Mouse (Mus musculus): ENCODE data around the gene Phactr4.

The Phactr4 gene

DNA sequence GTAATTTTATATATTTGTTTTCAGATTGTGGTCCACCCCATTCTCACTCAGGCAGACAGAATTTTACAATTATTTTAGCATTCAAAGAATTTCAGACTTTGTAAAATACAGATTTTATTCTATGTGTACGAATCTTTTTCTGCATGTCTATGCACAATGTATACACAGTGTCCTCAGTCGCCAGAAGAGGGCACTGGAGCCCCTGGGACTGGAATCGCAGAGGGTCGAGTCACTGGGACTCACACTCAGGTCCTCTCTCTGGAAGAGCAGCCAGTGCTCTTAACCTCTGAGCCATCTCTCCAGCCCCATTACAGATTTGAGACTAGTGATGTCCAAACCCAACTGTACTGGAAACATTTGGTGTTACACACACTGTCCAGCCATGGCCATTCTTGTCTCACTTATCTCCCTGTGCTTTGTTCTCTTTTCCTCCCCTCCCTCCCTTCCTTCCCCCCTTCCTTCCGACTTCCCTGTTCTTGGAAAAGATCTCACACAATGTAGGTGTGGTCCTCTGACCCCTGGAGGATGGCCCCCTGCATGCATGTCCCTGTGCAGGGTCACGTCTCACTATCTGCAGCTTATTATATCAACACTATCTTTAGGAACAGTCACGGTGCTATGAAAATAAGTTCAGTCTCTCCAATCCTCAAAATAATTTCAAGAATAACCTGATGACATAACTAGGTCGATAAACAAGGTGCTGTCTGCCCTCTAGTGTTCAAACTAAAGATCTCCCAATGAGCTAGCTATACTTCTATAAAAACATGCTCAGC is 10.8 kb downstream of the Phactr4 start:
- no peak for DNase-seq (ENCODE audit: low spot score in 2 of 2)

- DNase-seq (ENCODE audit: low spot score in 2 of 2): no peak
Measured at GRCm38 (mm10) chr4:132409587-132410229, 12.6 kb downstream of the Phactr4 start.

GRCm38 (mm10) chr4:132406393-132407189 is 15.7 kb downstream of the Phactr4 start:
- no peak for DNase-seq (ENCODE audit: low spot score in 2 of 2)

DNA sequence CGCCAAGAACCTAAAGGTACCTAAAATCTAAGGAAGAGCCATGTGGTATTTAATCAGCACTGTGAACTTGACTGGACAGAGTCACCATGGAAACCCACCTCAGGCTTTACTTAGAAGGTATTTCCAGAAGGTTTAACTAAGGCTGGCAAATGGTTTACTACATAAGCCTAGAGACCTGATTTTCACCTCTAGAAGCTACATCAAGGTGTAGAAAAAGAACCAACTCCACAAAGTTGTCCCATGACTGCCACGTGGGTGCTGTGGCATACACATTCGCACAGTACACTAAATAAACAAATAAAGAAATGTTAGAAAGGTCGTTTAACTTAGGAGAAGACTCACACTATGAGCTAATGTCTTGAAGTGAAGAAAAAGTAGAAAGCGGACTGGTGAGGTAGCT is 17.7 kb downstream of the Phactr4 start:
- DNase-seq (ENCODE audit: low spot score in 2 of 2): no peak

- no peak for DNase-seq (ENCODE audit: low spot score in 2 of 2)
Measured at GRCm38 (mm10) chr4:132403063-132403660, 19.1 kb downstream of the Phactr4 start.

GRCm38 (mm10) chr4:132401016-132401415 is 21.3 kb downstream of the Phactr4 start:
- no peak for DNase-seq (ENCODE audit: low spot score in 2 of 2)

- DNase-seq (ENCODE audit: low spot score in 2 of 2): no peak
Measured at GRCm38 (mm10) chr4:132398863-132399262, 23.4 kb downstream of the Phactr4 start.

DNA sequence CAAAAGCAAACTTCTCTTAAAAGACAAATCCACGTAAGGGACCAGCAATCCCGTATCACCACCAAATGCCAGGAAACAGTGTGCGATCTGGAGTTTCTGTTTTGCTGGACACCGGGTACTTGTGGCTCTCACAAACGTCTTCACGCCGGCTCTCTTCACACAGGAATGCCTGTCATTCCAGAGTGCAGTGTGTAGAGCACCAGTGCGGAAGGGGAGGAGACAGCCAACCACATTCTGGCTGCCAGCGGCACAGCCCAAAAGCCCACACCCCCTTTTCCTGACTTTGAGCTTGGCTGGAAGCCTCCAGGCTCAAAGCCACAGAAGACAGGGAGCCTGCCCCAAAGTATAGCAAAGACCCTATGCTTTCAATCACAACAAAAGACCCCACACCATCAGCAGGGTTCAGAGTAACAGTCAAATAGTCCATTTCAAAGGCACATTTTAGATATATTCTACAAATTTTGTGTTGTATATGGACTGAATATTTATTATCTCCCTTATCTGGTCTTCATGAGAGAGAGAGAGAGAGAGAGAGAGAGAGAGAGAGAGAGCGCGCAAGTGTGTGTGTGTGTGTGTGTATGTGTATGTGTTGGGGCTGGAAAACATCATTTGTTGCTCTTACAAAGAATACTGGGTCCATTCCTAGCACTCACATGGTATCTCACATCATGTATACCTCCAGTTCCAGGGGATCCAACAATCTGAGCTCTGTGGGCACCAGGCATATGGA is 24.1 kb downstream of the Phactr4 start:
- DNase-seq (ENCODE audit: low spot score in 2 of 2): no peak

- DNase-seq (ENCODE audit: low spot score in 2 of 2): no peak
Measured at GRCm38 (mm10) chr4:132397120-132397519, 25.2 kb downstream of the Phactr4 start.

DNA sequence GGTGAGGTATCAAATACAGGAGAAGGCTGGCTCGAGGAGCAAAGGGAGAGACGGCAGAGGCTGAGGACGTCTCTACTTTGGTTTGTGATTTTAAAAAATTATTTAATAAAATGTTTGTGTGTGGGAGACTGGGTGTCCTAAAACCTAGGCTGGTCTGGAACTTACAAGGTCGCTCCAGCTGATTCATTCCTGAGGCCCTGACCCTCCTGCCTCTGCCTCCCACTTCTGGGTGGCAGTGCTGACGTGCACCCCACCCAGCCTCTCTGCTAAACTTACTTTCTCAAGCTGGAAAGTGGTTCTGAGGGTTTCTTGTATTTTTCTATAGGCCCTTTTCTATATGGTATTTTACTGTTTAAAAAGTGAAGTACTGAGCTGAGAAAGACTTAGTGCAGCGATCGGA is 26.0 kb downstream of the Phactr4 start:
- no peak for DNase-seq (ENCODE audit: low spot score in 2 of 2)

DNA sequence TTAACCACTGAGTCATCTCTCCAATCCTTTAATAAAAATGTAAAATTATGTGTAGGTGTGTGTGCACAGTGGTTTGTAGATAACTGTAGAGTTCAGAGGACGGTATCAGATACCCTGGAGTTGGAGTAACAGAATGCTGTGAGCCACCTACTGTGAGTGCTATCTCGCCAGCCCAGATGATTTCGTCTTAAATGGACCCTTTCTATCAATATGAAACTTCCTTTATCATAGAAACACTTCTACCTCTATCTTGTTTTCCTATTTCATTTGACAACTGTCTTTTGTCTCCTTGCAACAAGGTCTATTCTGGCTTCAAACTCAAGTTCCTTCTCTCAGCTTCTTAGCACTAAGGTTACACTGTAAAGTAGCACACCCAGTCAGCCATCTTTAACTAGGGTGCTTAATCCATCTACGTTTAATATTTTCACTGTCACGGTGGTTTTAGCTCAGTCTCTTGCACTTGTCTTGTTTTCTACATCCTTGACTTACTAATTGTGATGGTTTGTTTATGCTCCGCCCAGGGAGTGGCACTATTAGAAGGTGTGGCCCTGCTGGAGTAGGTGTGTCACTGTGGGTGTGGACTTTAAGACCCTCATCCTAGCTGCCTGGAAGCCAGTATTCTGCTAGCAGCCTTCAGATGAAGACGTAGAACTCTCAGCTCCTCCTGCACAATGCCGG is 31.1 kb downstream of the Phactr4 start:
- no peak for DNase-seq (ENCODE audit: low spot score in 2 of 2)

- no peak for DNase-seq (ENCODE audit: low spot score in 2 of 2)
Measured at GRCm38 (mm10) chr4:132389302-132389701, 33.0 kb downstream of the Phactr4 start.

DNA sequence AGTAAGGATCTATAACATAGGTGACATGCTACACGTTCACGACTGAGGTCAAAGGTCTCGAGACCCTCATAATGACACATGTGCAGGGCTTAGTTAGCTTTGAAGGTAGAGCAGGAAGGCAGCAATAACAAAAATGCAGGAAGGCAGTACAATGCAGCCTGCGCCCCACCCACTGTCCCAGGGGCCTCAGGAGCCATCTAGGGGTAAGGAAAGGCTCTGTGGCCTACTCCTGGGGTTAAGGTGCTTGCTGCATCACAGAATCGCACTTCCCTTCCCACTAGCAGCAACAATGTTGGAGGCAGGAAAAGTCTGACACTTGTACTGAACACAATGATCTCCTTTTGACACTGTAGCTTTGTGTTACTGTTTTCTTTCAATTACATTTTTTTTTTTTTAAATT is 34.7 kb downstream of the Phactr4 start:
- no peak for DNase-seq (ENCODE audit: low spot score in 2 of 2)

DNA sequence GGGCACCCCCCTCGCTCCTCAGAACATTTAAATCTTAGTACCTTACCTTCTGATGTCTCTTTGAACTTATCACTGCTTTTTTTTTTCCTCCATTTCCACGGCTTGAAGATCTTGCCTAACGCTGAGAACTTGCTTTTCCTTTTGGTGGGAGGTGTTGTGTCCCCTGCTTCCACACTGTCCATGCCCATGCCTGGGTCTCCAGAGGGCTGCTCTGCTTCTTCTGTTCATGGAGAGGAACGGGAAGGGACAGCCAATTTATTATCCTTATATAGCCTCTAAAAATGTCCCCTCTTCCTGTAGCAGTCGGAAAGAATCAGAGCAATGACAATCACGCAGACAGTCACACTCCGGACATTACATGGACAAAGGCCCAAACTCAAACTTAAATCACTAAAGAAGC is 35.4 kb downstream of the Phactr4 start:
- DNase-seq (ENCODE audit: low spot score in 2 of 2): no peak

- DNase-seq (ENCODE audit: low spot score in 2 of 2): no peak
Measured at GRCm38 (mm10) chr4:132385771-132386410, 36.4 kb downstream of the Phactr4 start.

- no peak for DNase-seq (ENCODE audit: low spot score in 2 of 2)
Measured at GRCm38 (mm10) chr4:132383455-132383854, 38.8 kb downstream of the Phactr4 start.

DNA sequence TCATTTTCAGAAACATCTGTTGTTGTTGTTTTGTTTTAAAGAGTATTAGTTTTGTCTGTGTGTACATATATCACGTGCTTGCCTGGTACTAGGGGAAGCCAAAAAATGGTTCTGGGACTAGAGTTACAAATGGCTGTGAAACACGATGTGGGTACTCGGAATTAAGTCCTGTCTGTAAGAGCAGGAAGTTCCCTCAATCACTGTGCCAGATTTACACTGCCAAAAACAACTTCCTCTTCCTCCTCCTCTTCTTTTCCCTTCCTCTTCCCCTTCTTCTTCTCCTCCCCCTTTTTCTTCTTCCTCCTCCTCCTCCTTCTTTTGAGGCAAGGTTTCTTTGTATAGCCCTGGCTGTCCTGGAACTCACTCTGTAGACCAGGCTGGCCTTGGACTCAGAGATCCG is 40.0 kb downstream of the Phactr4 start:
- no peak for DNase-seq (ENCODE audit: low spot score in 2 of 2)

DNA sequence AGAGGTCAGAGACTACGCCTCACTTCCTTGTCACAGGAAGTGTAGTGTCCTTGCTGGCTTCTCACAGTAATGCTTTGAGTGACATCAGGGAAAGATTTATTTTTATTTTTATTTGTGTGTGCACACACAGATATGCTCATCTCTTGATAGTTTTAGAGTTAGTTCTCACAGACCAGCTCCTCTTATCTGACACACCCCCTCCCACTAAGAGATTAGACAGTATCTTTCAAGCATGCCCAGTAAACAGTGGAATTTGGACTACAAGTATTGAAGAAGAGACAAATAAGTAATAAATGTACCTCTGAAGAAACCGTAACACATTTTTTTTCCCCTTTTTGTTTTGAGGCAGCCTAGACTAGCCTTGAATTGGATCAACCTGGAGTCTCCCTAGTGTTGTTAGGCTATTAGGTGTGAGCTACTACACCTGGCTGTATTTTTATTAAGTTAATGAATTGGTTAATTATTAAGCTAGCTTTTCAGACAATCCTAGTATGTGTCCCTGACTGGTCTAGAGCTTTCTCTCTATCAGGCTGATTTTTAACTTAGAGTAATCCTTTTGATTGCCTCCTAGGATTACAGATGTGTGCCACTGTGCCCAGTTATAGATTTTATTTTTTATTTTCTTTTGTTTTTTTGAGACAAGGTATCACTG is 41.2 kb downstream of the Phactr4 start:
- no peak for DNase-seq (ENCODE audit: low spot score in 2 of 2)

DNA sequence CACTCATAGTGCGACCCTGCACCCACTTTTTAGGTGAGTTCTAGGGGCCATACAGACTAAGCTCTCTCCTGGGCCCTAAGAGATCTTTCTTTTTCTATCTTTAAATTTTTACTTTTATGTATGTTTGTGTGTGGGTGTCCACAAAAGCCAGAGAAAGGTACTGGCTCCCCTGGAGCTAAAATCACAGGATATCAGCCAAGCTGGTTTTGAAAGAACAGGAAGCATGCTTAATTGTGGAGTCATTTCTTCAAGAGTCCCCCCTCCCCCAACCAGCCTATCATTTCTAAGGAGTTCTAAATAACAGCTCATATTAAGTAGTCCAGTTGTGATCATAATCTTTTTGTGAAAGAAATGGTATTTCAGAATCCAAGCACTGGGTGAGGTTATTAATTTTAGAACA is 48.5 kb downstream of the Phactr4 start:
- no peak for DNase-seq (ENCODE audit: low spot score in 2 of 2)
